Mouse (Mus musculus): ENCODE data around the gene Nfe2. TPM values are rescaled to one million over a fixed set of nuclear protein-coding genes. Genes with fewer than 3 reads are reported as not detected.
"Not testable (repeated sequence)": the region's sequence is repeated elsewhere in the genome, so short reads cannot be mapped to it uniquely, and the experiment has no call there.

Nfe2 gene
- polyA plus RNA-seq, 1 experiment: not detected

DNA sequence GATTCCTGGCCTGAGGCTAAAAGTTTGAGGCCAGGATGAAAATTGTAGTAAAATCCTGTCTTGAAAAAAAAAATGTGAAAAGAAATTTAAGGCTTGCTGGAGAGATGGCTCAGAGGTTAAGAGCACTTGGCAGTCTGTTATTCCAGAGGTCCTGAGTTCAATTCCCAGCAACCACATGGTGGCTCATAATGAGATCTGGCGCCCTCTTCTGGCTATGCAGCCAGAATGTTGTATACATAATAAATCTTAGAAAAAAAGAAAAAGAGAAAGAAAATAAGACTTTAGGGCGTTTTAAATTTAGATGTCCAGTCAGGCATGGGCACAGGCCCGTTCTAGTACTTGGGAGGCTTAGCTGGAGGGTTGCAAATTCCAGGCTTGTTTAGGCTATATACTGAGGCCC is 21.5 kb upstream of the Nfe2 start:
- TF ChIP-seq POLR2A (IDR thresholded peaks at IDR 0.05; ENCODE audit: low read depth, low read length) (no peak), CTCF (IDR thresholded peaks at IDR 0.05; ENCODE audit: borderline replicate concordance, insufficient read depth, low read length) (no peak)
- no peak overlapping the region for H3K27ac ChIP-seq (ENCODE audit: insufficient read depth, low read length)

GRCm38 (mm10) chr15:103277949-103278348 is 19.7 kb upstream of the Nfe2 start:
- peaks cover 3% of the 10 kb centered on the region; the same call in 1 of the 2 replicates for H3K4me1 ChIP-seq (ENCODE audit: control insufficient read depth, insufficient read depth, low read length)
- no peak overlapping the region for H3K4me3 ChIP-seq (ENCODE audit: insufficient read depth, low read length)
- TF ChIP-seq CTCF (IDR thresholded peaks at IDR 0.05; ENCODE audit: borderline replicate concordance, insufficient read depth, low read length) (no peak), POLR2A (IDR thresholded peaks at IDR 0.05; ENCODE audit: low read depth, low read length) (no peak)
- H3K27ac ChIP-seq (ENCODE audit: insufficient read depth, low read length): no peak overlapping the region

More for the DNA sequence above, 21.5 kb upstream of the Nfe2 start:
- Histone ChIP-seq H3K4me3 (ENCODE audit: insufficient read depth, low read length) (no peak overlapping the region), H3K4me1 (ENCODE audit: control insufficient read depth, insufficient read depth, low read length) (peaks cover under 1% of the 10 kb centered on the region; the same call in 1 of the 2 replicates)

DNA sequence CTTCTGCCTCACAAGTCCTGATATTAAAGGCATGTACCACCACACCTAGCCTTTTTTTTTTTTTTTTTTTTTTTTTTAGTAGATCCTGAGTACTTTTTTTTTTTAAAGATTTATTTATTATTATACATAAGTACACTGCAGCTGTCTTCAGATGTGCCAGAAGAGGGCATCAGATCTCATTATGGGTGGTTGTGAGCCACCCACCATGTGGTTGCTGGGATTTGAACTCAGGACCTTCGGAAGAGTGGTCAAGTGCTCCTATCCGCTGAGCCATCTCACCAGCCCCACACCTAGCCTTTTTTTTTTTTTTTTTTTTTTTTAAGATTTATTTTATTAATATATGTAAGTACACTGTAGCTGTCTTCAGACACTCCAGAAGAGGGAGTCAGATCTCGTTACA is 17.7 kb upstream of the Nfe2 start:
- H3K4me1 ChIP-seq (ENCODE audit: control insufficient read depth, insufficient read depth, low read length); H3K27ac ChIP-seq (ENCODE audit: insufficient read depth, low read length); H3K4me3 ChIP-seq (ENCODE audit: insufficient read depth, low read length): not testable (repeated sequence)

DNA sequence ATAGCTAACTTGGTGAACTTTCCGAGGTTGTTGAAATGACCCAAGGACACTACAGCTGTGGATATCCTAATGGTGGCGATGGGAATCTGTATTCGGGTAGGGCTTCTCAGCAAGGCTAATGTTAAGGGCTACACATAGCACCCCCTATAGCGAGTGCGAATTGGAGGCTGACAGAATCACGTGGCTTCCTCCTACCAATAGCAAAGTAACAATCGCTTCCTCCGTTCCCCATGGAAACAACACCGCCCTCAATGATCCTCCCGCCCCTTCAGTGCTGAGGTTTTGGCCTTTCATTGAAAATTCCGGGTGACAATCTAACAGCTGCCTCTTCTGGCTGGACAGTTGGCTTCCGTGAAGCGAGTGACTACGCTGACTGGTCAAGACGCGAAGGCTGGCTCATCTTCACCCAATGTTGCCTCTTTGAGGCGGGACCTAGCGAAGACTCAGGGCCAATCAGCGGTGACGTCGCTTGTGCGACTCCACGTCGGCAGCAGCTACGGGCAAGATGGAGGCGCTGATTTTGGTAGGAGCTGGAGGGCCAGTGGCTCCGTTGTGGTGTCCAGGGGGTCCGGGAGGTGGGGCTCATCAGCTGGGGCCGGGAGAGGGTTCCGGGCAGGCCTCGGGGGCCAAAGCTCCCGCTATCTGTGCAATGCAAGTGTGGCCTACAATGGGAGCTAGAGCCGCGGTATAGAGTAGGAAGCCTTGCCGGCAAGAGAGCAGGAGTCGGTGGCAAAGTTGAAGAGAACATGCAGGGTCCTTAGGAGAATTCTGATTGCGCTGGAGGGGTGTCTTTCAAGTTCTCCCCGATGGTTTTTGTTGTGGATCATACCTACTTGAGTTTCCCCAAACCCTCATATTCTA is 14.4 kb upstream of the Nfe2 start, which contains the start of gene Copz1:
Gene Copz1 (plus strand): TSS at position 296 of the 861 bp plus-strand sequence.
- TF ChIP-seq POLR2A (IDR thresholded peaks at IDR 0.05; ENCODE audit: low read depth, low read length) (peak; percentile 90), CTCF (IDR thresholded peaks at IDR 0.05; ENCODE audit: borderline replicate concordance, insufficient read depth, low read length) (no peak)
- no peak within 1 kb of the TSS for H3K27ac ChIP-seq (ENCODE audit: insufficient read depth, low read length)
- H3K4me3 ChIP-seq (ENCODE audit: insufficient read depth, low read length): peak within 1 kb of the TSS; percentile 85
- peaks cover 3% of the 10 kb centered on the region; the same call in 1 of the 2 replicates for H3K4me1 ChIP-seq (ENCODE audit: control insufficient read depth, insufficient read depth, low read length)

DNA sequence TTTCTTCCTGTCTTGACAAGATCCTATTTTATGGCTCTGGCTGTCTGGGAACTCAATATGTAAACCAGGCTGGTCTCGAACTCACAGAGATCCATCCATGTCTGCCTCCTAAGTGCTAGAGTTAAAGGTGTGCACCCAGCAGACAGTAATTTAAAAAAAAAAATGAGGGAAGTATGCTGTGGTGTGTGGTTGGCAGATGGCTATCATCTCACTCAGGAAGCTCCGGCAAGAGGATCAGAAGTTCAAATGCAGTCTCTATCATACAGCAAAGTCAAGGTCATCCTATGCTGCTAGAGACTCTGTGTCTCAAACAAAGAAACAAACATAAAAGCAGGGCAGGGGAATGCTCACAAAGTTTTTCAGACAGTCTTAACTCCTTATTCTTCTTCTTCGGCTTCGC is 10.7 kb upstream of the Nfe2 start:
- no peak for TF ChIP-seq POLR2A (IDR thresholded peaks at IDR 0.05; ENCODE audit: low read depth, low read length)
- H3K4me1 ChIP-seq (ENCODE audit: control insufficient read depth, insufficient read depth, low read length): no peaks in the 10 kb centered on the region
- H3K4me3 ChIP-seq (ENCODE audit: insufficient read depth, low read length): no peak overlapping the region
- no peak overlapping the region for H3K27ac ChIP-seq (ENCODE audit: insufficient read depth, low read length)

- H3K4me3 ChIP-seq (ENCODE audit: insufficient read depth, low read length): no peak overlapping the region
- no peak overlapping the region for H3K27ac ChIP-seq (ENCODE audit: insufficient read depth, low read length)
- no peak for TF ChIP-seq CTCF (IDR thresholded peaks at IDR 0.05; ENCODE audit: borderline replicate concordance, insufficient read depth, low read length)
- TF ChIP-seq POLR2A (IDR thresholded peaks at IDR 0.05; ENCODE audit: low read depth, low read length): no peak
- H3K4me1 ChIP-seq (ENCODE audit: control insufficient read depth, insufficient read depth, low read length): no peaks in the 10 kb centered on the region
Measured at GRCm38 (mm10) chr15:103264794-103265193, 6.6 kb upstream of the Nfe2 start.

GRCm38 (mm10) chr15:103259989-103260388 is 1.8 kb upstream of the Nfe2 start:
- Histone ChIP-seq H3K4me3 (ENCODE audit: insufficient read depth, low read length) (no peak overlapping the region), H3K27ac (ENCODE audit: insufficient read depth, low read length) (no peak overlapping the region), H3K4me1 (ENCODE audit: control insufficient read depth, insufficient read depth, low read length) (no peaks in the 10 kb centered on the region)
- no peak for TF ChIP-seq POLR2A (IDR thresholded peaks at IDR 0.05; ENCODE audit: low read depth, low read length)
- TF ChIP-seq CTCF (IDR thresholded peaks at IDR 0.05; ENCODE audit: borderline replicate concordance, insufficient read depth, low read length): no peak

DNA sequence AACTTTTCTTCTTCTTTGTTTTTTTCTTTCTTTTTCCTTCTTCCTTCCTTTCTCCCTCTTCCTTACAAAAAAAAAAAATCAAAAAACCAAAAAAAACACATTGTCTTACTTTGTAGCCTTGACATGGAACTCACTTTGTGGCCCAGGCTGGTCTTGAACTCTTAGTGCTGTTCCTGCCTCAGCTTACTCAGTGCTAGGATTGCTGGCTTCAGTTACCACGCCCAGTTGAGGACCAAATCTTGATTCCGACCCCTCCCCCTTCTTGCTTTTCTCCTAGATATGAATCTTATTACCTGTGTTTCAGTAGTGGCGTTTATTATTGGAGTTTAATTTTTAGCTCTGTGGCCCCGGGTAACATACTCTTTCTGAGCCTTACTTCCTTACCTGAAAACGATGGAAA is 959 bp upstream of the Nfe2 start:
- H3K4me1 ChIP-seq (ENCODE audit: control insufficient read depth, insufficient read depth, low read length): no peaks in the 10 kb centered on the region
- H3K27ac ChIP-seq (ENCODE audit: insufficient read depth, low read length): no peak overlapping the region
- no peak overlapping the region for H3K4me3 ChIP-seq (ENCODE audit: insufficient read depth, low read length)
- no peak for TF ChIP-seq POLR2A (IDR thresholded peaks at IDR 0.05; ENCODE audit: low read depth, low read length)
- no peak for TF ChIP-seq CTCF (IDR thresholded peaks at IDR 0.05; ENCODE audit: borderline replicate concordance, insufficient read depth, low read length)

DNA sequence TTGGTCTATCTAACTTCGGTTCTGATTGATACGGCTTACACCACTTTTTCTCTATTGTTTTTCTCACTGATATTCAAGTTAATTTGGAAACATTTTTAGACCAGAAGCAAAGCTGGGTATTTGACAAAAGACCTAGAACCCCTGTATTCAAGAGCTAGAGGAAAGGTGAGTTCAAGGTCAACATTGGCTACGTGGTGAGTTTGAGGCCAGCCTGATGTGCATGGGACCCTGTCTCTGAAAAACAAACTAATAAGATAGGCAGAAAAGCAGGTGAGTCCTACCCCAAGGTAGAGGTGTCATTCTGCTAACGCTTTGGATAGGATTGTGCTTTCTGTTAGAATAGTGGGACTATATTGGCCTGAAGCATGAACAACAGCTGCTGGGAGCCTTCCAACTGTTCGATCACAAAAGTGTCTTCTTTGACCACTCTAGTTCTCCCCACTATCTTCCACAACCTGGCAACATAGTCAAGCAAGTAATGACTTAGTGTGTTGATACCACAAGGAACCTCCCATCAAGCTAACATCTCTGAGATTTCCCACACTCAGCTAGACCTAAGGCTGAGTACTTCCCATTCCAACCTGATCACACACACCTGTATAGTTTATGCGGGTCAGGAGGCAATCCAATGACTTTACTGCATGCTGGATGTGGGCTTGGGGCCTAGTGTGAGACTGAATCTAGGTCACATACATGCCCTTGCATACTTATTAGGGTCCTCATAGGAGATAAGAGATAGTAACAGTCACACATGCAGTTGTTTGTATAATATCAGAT is 1.8 kb downstream of the Nfe2 start:
- TF ChIP-seq POLR2A (IDR thresholded peaks at IDR 0.05; ENCODE audit: low read depth, low read length) (no peak), CTCF (IDR thresholded peaks at IDR 0.05; ENCODE audit: borderline replicate concordance, insufficient read depth, low read length) (no peak)
- Histone ChIP-seq H3K4me1 (ENCODE audit: control insufficient read depth, insufficient read depth, low read length) (no peaks in the 10 kb centered on the region), H3K27ac (ENCODE audit: insufficient read depth, low read length) (no peak overlapping the region), H3K4me3 (ENCODE audit: insufficient read depth, low read length) (no peak overlapping the region)

GRCm38 (mm10) chr15:103255169-103255568 is 3.0 kb downstream of the Nfe2 start:
- no peaks in the 10 kb centered on the region for H3K4me1 ChIP-seq (ENCODE audit: control insufficient read depth, insufficient read depth, low read length)
- TF ChIP-seq CTCF (IDR thresholded peaks at IDR 0.05; ENCODE audit: borderline replicate concordance, insufficient read depth, low read length) (no peak), POLR2A (IDR thresholded peaks at IDR 0.05; ENCODE audit: low read depth, low read length) (no peak)
- H3K4me3 ChIP-seq (ENCODE audit: insufficient read depth, low read length): peak overlapping the region; percentile 21
- H3K27ac ChIP-seq (ENCODE audit: insufficient read depth, low read length): no peak overlapping the region

All from embryonic fibroblast, embryonic 13.5 days (primary cell).